Mouse (Mus musculus) CD8-positive naive resting alpha-beta T cell, adult 2 months (primary cell): ENCODE measurements around the gene Dus4l.
"Not testable (repeated sequence)": the region's sequence is repeated elsewhere in the genome, so short reads cannot be mapped to it uniquely, and the experiment has no call there.

Source experiments
- DNase-seq, 2 experiments: peaks; one replicate each; pipeline ENCODE4 v3.0.0; 2022; ENCODE audit warnings: low read depth in 2 of 2, low spot score in 2 of 2

The Dus4l gene

DNA sequence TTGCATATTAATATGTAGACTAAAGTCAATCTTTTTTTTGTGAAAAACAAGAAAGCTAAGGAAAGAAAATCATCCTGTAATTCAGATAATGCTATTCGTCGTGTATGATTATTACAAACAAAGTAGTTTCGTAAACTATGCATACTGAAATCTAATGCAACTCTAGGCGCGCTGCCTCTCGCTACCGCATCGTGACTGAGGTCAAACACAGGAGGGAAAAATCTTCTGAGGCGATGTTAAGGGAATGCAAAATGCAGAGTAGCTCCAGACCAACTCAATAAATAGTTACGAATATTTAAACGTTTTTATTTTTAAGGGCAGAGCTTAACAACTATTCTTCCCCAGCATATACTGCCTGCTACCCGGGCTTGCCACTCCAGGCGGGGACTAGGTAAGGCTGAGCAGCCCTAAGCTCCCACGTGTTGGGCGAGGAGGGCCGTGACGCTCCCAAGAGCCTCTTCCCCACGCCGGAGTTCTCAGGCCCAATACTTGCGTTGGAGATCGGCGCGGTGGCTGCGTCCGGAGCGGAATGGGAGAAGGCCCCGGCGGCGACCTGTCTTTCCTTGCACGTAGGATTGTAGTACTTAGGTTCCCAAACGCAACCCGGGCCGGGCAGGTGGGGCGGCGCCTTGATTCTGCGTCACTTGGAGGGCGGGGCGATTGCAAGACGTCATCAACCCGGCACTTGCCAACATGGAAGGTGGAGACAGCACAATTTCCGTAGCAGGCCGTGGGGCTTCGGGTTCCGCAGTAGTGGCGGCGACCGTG, at the start of gene Dus4l, which contains the start of gene Cog5:
Dus4l (minus strand) TSS at position 630 of the 768 bp plus-strand sequence.
Cog5 (plus strand) TSS at position 673 of the 768 bp plus-strand sequence.
- peak; percentile 97 to 99 for DNase-seq

GRCm38 (mm10) chr12:31703904-31704303, 49.3 kb upstream of the Dus4l start:
- DNase-seq, result no peak

DNA sequence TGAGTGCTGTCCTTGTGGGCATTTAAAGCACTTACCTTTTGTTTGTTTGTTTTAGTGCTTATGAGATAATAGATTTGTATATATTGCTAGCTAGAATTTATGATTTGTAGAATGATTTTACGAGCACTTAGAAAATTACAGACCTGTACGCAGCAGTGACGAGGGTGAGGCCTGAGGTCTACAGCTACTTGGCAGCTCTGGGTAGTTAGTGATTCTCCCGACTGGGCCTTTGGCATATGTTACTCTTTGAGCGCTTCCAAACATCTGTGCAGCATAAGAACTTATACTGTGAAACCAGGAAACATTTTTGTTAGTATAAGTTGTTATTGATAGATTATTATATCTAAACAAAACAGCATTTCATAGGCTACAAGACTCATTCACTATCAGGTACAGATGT, 46.8 kb upstream of the Dus4l start:
- no peak for DNase-seq

- no peak for DNase-seq
Measured at GRCm38 (mm10) chr12:31700623-31701347, 46.2 kb upstream of the Dus4l start.

DNA sequence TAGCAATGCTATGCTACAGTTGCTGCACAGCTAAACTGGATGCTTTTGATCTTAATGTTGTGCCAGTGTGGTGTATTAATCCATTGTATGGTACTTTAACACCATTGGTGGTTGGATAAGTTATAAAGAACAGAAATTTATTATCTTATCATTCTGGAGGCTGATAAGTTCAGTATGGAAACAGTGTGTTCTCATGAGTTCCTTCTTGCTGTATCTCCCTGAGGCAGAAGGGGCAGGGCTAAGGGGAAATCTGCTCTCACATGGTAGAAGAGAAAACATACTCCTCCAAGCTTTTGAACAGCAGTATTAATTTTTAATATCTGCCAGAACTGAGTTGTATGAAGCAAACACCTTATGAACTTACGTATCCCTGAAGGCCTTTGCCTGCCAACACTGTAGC, 38.7 kb upstream of the Dus4l start:
- DNase-seq, result no peak

- DNase-seq, result no peak
Measured at GRCm38 (mm10) chr12:31686679-31687078, 32.1 kb upstream of the Dus4l start.

DNA sequence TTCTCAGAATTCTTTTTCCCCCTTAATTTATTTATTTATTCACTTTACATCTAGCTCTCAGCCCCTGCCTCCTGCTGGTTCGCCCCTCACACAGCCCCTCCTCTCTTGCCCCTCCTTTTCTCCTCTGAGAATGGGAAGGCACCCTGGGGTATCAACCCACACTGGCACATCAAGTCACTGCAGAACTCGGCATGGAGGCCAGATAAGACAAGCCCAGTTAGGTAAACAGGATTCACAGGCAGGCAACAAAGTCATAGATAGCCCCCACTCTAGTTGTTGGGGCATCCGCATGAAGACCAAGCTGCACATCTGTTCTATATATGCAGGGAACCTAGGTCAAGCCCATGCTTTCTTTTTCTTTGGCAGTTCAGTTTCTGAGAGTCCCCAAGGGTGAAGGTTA, 12.6 kb upstream of the Dus4l start:
- no peak for DNase-seq

DNA sequence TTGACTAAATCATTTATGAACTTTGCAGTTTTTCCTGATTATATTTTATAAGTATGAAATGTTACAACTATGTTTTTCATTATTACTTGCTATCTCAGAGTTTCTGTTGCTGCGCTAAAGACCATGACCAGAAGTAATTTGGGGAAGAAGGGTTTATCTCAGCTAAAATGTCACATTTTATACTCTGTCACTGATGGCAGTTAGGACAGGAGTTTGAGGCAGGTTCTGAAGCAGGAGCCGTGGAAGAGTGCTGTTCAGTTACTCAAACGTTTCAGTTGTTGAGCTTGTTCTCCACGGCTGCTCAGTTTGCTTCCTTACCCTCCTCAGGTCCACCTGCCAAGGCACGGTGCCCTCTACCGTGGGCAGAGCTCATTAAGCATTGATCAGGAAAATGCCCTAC, 11.4 kb upstream of the Dus4l start:
- DNase-seq, result no peak

DNA sequence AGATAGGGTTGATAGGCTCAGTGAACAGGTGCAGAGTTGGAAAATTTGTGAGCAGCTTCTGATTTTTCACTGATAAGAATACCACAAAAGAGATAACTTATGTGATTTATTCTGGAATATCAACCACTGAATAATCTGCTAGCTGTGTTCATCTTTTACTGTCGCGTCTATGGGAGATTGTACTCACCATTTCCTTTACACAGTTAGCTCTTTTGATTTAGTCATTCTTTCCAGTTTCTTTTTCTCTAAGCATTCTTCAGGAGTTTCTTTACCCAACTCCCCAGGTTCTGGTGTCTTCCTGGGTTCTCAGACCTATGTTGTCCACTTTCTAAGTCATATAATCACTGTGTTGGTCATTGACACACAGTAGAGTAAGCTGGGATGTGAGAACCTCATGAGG, 2.2 kb upstream of the Dus4l start:
- no peak for DNase-seq

DNA sequence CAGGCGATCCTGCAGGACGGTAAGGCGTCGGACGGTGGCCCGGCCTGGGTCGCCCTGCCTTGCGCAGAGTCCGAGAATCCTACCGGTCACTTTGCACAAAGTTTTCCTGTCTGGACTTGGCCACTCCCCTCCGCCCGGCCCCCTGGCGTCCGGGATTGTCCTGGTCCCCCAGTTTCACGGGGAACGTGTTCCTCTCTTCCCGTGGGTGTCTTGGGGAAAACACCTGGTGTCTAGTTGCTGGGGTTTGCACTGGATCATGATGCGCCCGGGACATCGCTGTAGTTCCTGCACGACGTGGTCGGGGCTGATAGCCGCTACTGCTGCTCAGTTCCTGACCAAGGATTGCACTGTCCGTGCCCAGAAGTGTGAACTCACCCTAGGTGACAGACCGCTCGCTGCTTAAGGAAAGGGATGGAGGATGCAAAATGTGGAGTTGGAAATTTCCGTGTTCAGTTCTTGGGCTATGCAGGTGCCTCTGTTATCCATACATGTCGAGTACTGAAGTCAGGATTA, 395 bp upstream of the Dus4l start:
- DNase-seq, result no peak

DNA sequence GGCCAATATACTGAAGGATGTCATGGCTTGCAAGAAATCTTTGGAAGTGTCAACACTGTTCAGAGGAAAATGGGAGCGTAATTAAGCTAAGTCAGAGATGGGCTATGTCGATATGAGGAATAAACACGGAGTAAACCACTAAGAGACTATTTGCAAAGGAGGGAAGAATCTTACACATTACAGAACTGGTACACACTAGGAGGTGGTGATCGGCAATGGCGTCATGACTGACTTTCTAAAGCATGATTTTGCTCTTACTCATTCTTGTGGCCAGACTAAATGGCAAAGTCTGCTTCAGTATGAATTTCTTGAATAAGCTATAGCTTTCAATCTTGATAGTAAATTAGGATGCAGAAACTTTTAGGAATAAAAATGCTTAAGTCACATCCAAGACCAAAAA, 1.0 kb downstream of the Dus4l start:
- DNase-seq, result no peak

GRCm38 (mm10) chr12:31635240-31635607, 19.4 kb downstream of the Dus4l start:
- DNase-seq, result no peak

GRCm38 (mm10) chr12:31634343-31635239, 20.0 kb downstream of the Dus4l start, which contains the start of gene Bcap29:
TSS of gene Bcap29 (minus strand) at chr12:31634658.
- peak; percentile 54 to 58 for DNase-seq

GRCm38 (mm10) chr12:31633970-31634342, 20.7 kb downstream of the Dus4l start:
- peak in 1 of 2 experiments; percentile 32 for DNase-seq

DNA sequence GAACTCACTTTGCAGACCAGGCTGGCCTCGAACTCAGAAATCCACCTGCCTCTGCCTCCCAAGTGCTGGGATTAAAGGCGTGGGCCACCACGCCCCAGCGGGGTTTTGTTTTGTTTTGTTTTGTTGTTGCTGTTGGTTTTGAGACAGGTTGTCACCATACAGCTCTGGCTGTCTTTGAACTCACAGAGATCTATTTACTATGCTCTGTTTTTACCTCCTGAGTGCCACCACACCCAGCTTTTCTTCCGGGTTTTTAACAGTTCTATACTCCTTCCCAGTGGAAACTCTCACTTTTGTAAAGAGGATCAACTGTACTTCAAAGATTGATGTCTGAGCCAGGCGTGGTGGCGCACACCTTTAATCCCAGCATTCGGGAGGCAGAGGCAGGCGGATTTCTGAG, 26.2 kb downstream of the Dus4l start:
- not testable (repeated sequence) for DNase-seq

GRCm38 (mm10) chr12:31625016-31625415, 29.6 kb downstream of the Dus4l start:
- DNase-seq, result no peak

GRCm38 (mm10) chr12:31620106-31620505, 34.5 kb downstream of the Dus4l start:
- DNase-seq, result no peak

DNA sequence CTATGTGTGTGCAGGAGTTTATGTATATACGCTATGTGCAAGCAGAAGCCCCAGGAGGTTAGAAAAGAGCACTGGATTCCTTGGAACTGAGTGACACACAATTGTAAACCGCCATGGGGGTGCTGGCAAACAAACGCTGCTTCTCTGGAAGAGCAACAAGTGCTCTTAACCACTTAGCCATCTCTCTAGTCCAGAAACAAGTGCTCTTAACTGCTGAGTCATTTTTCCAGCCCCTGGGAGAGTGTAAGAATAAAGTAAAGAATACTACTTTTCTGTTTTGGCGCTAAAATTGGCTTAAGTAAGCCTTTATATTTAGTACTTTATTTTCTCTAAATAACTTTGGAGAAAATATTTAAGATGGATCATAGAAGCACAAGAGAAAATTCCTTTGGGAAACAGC, 41.3 kb downstream of the Dus4l start:
- DNase-seq, result no peak

GRCm38 (mm10) chr12:31608138-31608537, 46.5 kb downstream of the Dus4l start:
- DNase-seq, result no peak

DNA sequence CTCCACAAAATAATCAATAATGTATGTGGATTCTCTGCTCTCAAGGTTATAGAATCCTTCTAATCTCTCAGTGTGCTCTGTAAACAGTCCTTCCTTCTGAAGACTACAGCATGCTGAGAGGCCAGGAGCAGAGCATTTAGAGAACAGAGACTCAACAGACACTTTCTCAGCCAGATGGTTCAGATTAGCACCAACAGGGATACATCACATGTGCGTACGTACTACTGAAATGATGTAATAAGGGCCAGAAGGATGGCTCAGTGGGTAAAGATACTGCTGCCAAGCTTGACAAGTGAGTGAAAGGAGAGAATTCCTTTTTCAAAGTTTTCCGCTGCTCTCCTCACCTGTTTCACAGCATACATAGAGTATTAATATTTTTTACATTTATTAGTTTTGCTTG, 49.7 kb downstream of the Dus4l start:
- DNase-seq, result no peak

- no peak for DNase-seq
Measured at GRCm38 (mm10) chr12:31603586-31603985, 51.0 kb downstream of the Dus4l start.
